Comparison of ENCODE assay signal across 8 mouse cellular contexts in the genomic region with DNA sequence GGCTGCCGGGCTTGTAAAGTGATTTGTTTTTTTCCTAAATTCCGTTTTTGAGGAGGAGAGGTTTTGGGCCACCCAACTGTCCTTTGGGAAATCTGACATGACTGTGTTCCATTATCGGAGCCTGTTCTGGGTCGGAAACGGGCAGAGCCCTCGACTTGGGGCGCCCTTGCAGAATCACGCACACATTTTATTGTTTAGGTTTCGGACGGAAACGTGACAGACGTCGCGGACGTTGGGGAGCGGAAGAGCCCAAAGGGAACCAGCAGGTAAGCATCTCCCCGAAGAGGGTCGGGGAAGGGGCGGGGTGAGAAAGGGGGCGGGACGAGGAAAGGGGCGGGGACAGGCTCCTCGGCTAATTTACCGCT. TPM values are rescaled to one million over a fixed set of nuclear protein-coding genes. Genes with fewer than 3 reads are reported as not detected.
A peak's percentile ranks its signal among the peaks of the same experiment; 100 is the strongest.
DNase-seq lines count a peak whose midpoint lies in the region; ATAC-seq and TF ChIP-seq lines count a peak whose summit lies in the region.

No protein-coding gene starts in this region.

- peak overlapping the region; percentile 98 for H3K27ac ChIP-seq in layer of hippocampus, adult 2 months
- peak overlapping the region; percentile 94 for H3K27ac ChIP-seq in embryonic facial prominence, embryonic 12.5 days
- peak overlapping the region; percentile 75; the same call in 1 of the 2 replicates for H3K27ac ChIP-seq in intestine, embryonic 14.5 days (ENCODE audit: low read depth)

- no peak for TF ChIP-seq CTCF in layer of hippocampus, adult 2 months (conservative IDR thresholded peaks at IDR 0.05)

- H3K4me1 ChIP-seq in embryonic facial prominence, embryonic 12.5 days = peaks cover 8% of the 10 kb centered on the region; the same call in 1 of the 2 replicates
- peaks cover 9% of the 10 kb centered on the region for H3K4me1 ChIP-seq in intestine, embryonic 14.5 days (replicated peaks; ENCODE audit: control insufficient read depth, insufficient read depth, low read length)

- H3K4me3 ChIP-seq in layer of hippocampus, adult 2 months = peak overlapping the region; percentile 87
- peak overlapping the region; percentile 76 for H3K4me3 ChIP-seq in embryonic facial prominence, embryonic 12.5 days
- peak overlapping the region; percentile 76 for H3K4me3 ChIP-seq in intestine, embryonic 14.5 days (ENCODE audit: low read depth, low read length)
- peak overlapping the region; percentile 65 for H3K4me3 ChIP-seq in myocyte

- H3ac ChIP-seq in myocyte (ENCODE audit: control insufficient read depth, insufficient read length) = peak overlapping the region; percentile 23

- WGBS in embryonic facial prominence, embryonic 12.5 days = 0% methylated on average over 22 of the region's 24 CpGs
- 0% methylated on average over 18 of the region's 24 CpGs for whole genome bisulfite sequencing in intestine, embryonic 14.5 days

- DNase-seq in layer of hippocampus, adult 2 months (ENCODE audit: low spot score in 2 of 2) = no peak
- no peak for DNase-seq in layer of hippocampus, adult 11-12 months (ENCODE audit: low spot score)
- DNase-seq in intestine, embryonic 14.5 days (ENCODE audit: low spot score) = no peak
- DNase-seq in layer of hippocampus, postnatal 10 days (ENCODE audit: low spot score in 2 of 2) = no peak
- DNase-seq in MN1 (ENCODE audit: low spot score) = no peak
- DNase-seq in spleen, postnatal 36 days (ENCODE audit: low spot score in 2 of 2) = no peak

- H3K27me3 ChIP-seq in embryonic facial prominence, embryonic 12.5 days = no peaks in the 10 kb centered on the region
- H3K27me3 ChIP-seq in intestine, embryonic 14.5 days (replicated peaks; ENCODE audit: control insufficient read depth, insufficient read depth, low read length) = no peaks in the 10 kb centered on the region
- no peaks in the 10 kb centered on the region for H3K27me3 ChIP-seq in myocyte (ENCODE audit: control insufficient read depth, insufficient read depth, insufficient read length)

- H3K9me3 ChIP-seq in embryonic facial prominence, embryonic 12.5 days = no peaks in the 10 kb centered on the region
- no peaks in the 10 kb centered on the region for H3K9me3 ChIP-seq in intestine, embryonic 14.5 days (ENCODE audit: control insufficient read depth, low read length)

- H3K9ac ChIP-seq in embryonic facial prominence, embryonic 12.5 days = peak overlapping the region; percentile 16
- H3K9ac ChIP-seq in intestine, embryonic 14.5 days (ENCODE audit: low read length) = peak overlapping the region; percentile 44

- peaks cover 20% of the 10 kb centered on the region for H3K36me3 ChIP-seq in embryonic facial prominence, embryonic 12.5 days
- peaks cover 20% of the 10 kb centered on the region; the same call in 1 of the 2 replicates for H3K36me3 ChIP-seq in intestine, embryonic 14.5 days (ENCODE audit: control insufficient read depth, insufficient read depth, low read length)
- H3K36me3 ChIP-seq in myocyte (ENCODE audit: control insufficient read depth, insufficient read depth) = peaks cover 5% of the 10 kb centered on the region

- no peak for TF ChIP-seq POLR2A in myocyte (IDR thresholded peaks at IDR 0.05; ENCODE audit: insufficient read length, low read depth)

- H3K4me2 ChIP-seq in embryonic facial prominence, embryonic 12.5 days (replicated peaks) = peak overlapping the region; percentile 62
- peak overlapping the region; percentile 69 for H3K4me2 ChIP-seq in intestine, embryonic 14.5 days (ENCODE audit: low read length)
- H3K4me2 ChIP-seq in myocyte (ENCODE audit: low read depth) = peak overlapping the region; percentile 79

- no peak; the same call in 1 of the 2 replicates for ATAC-seq in embryonic facial prominence, embryonic 12.5 days (ENCODE audit: insufficient number of reproducible peaks, insufficient read depth, low FRiP score, low TSS enrichment)
- no peak for ATAC-seq in intestine, embryonic 14.5 days (replicated peaks; ENCODE audit: low FRiP score, low TSS enrichment, low read depth)

- H3K79me2 ChIP-seq in myocyte (ENCODE audit: control insufficient read depth, insufficient read depth) = peaks cover 22% of the 10 kb centered on the region

TF ChIP-seq in myocyte, 11 proteins besides CTCF, POLR2A, EP300 and RAD21:
- peak; percentile 27 for TF ChIP-seq POLR2AphosphoS2 (IDR thresholded peaks at IDR 0.05; ENCODE audit: insufficient read length, low read depth)
- no peak for TF ChIP-seq SRF (IDR thresholded peaks at IDR 0.05; ENCODE audit: control insufficient read depth, insufficient read length, low read depth)

RNA-seq across cellular contexts. Expression of a gene that starts 0.6 kb away (rescaled TPM):
- total RNA-seq in layer of hippocampus, adult 2 months (2021) = 10 to 100 TPM; 44.9 to 47.8 TPM
- 15.2 and 15.9 TPM in 2 replicates for polyA plus RNA-seq in embryonic facial prominence, embryonic 12.5 days (2016; fragmentation: Nextera tagmentation; extraction: Ambion mirVana)
- 12.8 and 14.1 TPM in 2 replicates for polyA plus RNA-seq in intestine, embryonic 14.5 days (2014; fragmentation: Nextera tagmentation; extraction: Ambion mirVana)
- 4.7 TPM for polyA plus RNA-seq in myocyte (2012; fragmentation: generic; extraction: Trizol)
- 10 to 100 TPM; 48.1 to 49.4 TPM for total RNA-seq in layer of hippocampus, postnatal 10 days (2021)
